Mouse (Mus musculus): ENCODE data around the gene Rab3a. TPM values are rescaled to one million over a fixed set of nuclear protein-coding genes. Genes with fewer than 3 reads are reported as not detected.

Rab3a gene
- total and polyA plus RNA-seq, 3 experiments, result 4.6 to 11.4 (median 10.8) TPM

DNA sequence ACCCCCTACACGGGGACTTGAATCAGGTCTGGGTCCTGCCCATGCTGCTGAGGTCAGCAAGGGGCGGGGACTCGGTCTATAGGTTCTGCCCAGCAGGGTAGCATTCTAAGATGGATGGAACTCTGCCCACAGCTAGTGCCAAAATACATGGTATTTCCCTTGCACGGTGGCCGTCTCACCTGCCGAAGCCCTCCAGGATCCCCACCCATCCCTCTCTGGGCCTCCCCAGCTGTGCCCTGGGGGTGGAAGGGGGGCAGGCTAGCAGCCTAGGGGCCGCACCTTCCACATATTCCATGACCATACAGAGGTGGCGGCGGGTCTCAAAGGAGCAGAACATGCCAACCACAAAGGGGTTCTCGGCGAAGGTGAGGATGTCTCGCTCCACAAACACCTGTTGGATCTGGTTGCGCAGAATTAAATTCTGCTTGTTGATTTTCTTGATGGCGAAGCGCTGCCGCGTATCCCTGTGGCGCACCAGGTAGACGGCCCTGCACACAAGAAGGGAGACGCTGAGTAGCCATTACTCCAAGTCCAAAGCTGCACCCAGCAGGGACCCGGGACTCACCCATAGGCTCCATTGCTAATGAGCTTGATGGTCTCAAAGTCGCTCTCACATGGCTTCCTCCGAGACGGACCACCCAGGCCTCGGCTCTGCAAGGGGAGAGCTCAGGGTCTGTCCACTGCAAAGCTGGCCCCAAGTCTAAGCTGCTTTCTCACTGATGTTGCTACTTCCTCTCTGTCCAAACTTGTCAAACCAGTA is 32.0 kb downstream of the Rab3a start:
- no peaks in the 10 kb centered on the region for H3K9me3 ChIP-seq (replicated peaks)
- ATAC-seq (ENCODE audit: extremely low read depth, insufficient number of reproducible peaks, low FRiP score, poor library complexity, severe bottlenecking) (no peak), DNase-seq (ENCODE audit: low spot score) (no peak)
- no peaks in the 10 kb centered on the region; the same call in 1 of the 2 replicates for H3K27me3 ChIP-seq (ENCODE audit: insufficient read depth, low read length)
- H3K4me1 ChIP-seq (ENCODE audit: insufficient read depth, low read depth, low read length), result peaks cover 60% of the 10 kb centered on the region
- peaks cover 95% of the 10 kb centered on the region for H3K36me3 ChIP-seq (replicated peaks)
- no peak overlapping the region; the same call in 1 of the 2 replicates for H3K4me3 ChIP-seq (ENCODE audit: low read depth, low read length)
- no peak for TF ChIP-seq TAL1 (conservative IDR thresholded peaks at IDR 0.05; ENCODE audit: low read depth, low read length)
- TF ChIP-seq GATA1 (IDR thresholded peaks at IDR 0.05; ENCODE audit: borderline replicate concordance, low read length), result no peak
- no peak for TF ChIP-seq CTCF (IDR thresholded peaks at IDR 0.05; ENCODE audit: low read depth, low read length)

DNA sequence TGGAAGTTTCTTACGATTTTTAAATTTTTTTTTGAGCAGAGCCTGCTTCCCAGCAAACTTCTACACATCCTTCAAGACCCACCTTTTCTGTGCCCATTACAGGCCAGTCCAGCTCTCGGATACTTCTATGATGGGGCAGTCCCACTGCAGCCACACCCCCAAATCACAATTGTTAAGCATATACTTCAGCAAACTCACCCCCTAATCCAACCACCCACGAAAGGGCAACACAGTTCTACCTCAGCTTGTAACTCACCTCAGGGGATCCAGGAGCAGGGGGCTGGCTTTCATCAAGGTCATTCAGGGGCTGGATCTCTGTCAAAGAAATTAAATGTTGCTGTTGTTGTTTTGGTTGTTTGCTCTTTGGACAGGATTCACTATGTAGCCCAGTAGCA is 32.6 kb downstream of the Rab3a start:
- peaks cover 65% of the 10 kb centered on the region for H3K4me1 ChIP-seq (ENCODE audit: insufficient read depth, low read depth, low read length)
- H3K27me3 ChIP-seq (ENCODE audit: insufficient read depth, low read length), result no peaks in the 10 kb centered on the region; the same call in 1 of the 2 replicates
- DNase-seq (ENCODE audit: low spot score) (no peak), ATAC-seq (ENCODE audit: extremely low read depth, insufficient number of reproducible peaks, low FRiP score, poor library complexity, severe bottlenecking) (no peak)
- H3K4me3 ChIP-seq (ENCODE audit: low read depth, low read length), result no peak overlapping the region
- no peaks in the 10 kb centered on the region for H3K9me3 ChIP-seq (replicated peaks)
- peaks cover 90% of the 10 kb centered on the region for H3K36me3 ChIP-seq (replicated peaks)
- TF ChIP-seq GATA2 (IDR thresholded peaks at IDR 0.05; ENCODE audit: borderline replicate concordance, low read depth, low read length), result no peak
- TF ChIP-seq GATA1 (IDR thresholded peaks at IDR 0.05; ENCODE audit: borderline replicate concordance, low read length), result no peak
- TF ChIP-seq POLR2AphosphoS5 (IDR thresholded peaks at IDR 0.05; ENCODE audit: insufficient replicate concordance, low read depth, low read length), result no peak
- no peak for TF ChIP-seq CTCF (IDR thresholded peaks at IDR 0.05; ENCODE audit: low read depth, low read length)
- TF ChIP-seq TAL1 (conservative IDR thresholded peaks at IDR 0.05; ENCODE audit: low read depth, low read length), result no peak

DNA sequence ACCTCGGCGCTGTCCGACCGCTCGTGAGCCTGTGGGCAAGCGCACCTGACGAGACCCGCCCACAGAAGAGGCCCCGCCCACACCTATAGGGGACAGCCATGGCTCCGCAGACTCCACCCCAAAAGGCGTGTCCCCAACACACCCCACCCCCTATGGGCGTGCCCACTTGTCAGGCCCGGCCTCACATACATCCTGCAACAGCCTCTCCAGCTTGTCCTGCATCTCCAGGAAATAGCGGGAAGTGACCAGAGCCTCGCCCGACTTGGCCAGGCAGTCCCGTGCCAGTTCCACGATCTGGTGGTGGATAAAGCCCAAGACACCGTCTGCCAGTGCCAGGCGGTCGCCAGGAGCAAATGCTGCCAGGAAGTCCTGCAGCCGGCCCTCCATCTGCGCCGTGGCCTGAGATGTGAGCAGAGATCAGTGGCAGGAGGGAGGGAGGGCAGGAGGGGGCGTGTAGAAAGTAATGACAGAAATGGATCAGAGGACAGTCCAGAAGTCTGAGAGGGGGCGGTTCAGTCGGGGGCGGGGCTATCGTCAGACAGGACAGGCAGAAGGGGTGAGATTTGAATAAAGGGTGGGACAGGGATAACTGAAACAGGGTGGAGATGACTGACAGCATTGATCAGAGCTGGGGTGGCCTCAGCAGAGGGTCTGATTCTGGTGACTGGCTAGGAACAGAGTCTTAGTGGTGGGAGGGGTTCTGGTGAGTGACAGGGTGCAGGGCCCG is 33.6 kb downstream of the Rab3a start:
- ATAC-seq (ENCODE audit: extremely low read depth, insufficient number of reproducible peaks, low FRiP score, poor library complexity, severe bottlenecking), result no peak
- peaks cover 73% of the 10 kb centered on the region for H3K4me1 ChIP-seq (ENCODE audit: insufficient read depth, low read depth, low read length)
- no peaks in the 10 kb centered on the region for H3K9me3 ChIP-seq (replicated peaks)
- peaks cover 82% of the 10 kb centered on the region for H3K36me3 ChIP-seq (replicated peaks)
- no peak for DNase-seq (ENCODE audit: low spot score)
- no peak overlapping the region for H3K4me3 ChIP-seq (ENCODE audit: low read depth, low read length)
- TF ChIP-seq GATA1 (IDR thresholded peaks at IDR 0.05; ENCODE audit: borderline replicate concordance, low read length) (no peak), CTCF (IDR thresholded peaks at IDR 0.05; ENCODE audit: low read depth, low read length) (no peak), TAL1 (conservative IDR thresholded peaks at IDR 0.05; ENCODE audit: low read depth, low read length) (no peak), POLR2AphosphoS5 (IDR thresholded peaks at IDR 0.05; ENCODE audit: insufficient replicate concordance, low read depth, low read length) (no peak)
- H3K27me3 ChIP-seq (ENCODE audit: insufficient read depth, low read length), result no peaks in the 10 kb centered on the region; the same call in 1 of the 2 replicates

DNA sequence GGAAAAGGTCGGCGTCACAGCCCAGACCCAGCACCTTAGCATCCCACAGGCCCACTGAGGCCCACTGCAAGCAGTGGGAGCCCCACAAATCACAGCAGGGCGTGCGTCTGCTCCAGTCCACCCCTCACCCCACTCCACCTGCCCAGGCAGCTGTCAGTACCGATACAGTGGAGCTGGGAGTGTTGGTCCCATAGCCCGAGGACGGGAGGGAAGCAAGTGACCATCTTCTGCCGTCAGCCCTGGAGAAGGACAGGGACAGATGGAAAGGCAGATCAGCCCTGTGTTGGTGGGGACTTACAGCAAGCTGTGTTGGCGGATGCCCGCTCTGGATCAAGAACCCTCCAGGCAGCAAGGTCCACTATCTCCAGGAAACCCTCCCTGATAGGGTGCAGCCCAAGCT is 34.6 kb downstream of the Rab3a start:
- peaks cover 80% of the 10 kb centered on the region for H3K36me3 ChIP-seq (replicated peaks)
- ATAC-seq (ENCODE audit: extremely low read depth, insufficient number of reproducible peaks, low FRiP score, poor library complexity, severe bottlenecking), result no peak

DNA sequence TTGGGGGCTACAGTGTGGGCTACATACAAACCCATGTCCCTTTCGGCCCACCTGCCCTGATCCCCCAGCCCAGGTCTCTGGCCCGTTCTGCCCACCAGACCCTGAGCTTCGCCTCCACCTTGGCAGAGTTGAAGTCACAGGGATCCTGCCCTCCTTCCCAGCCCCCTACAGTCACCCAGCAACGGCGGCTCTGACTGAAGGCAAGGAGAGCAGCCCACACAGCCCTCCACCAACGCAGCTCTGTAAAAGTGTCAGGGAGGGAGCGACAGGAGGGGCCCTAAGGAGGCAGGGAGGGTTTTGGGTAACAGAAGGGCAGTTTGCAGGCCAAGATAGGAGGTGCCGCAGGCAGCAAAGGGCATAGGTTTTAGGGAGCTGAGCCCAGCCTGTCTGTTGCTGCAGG is 36.4 kb downstream of the Rab3a start:
- Histone ChIP-seq H3K9me3 (replicated peaks) (no peaks in the 10 kb centered on the region), H3K27me3 (ENCODE audit: insufficient read depth, low read length) (no peaks in the 10 kb centered on the region; the same call in 1 of the 2 replicates), H3K4me3 (ENCODE audit: low read depth, low read length) (peak overlapping the region; percentile 90), H3K36me3 (replicated peaks) (peaks cover 78% of the 10 kb centered on the region), H3K4me1 (ENCODE audit: insufficient read depth, low read depth, low read length) (peaks cover 82% of the 10 kb centered on the region)
- DNase-seq (ENCODE audit: low spot score), result no peak
- TF ChIP-seq CTCF (IDR thresholded peaks at IDR 0.05; ENCODE audit: low read depth, low read length), result no peak
- TF ChIP-seq GATA1 (IDR thresholded peaks at IDR 0.05; ENCODE audit: borderline replicate concordance, low read length), result no peak
- TF ChIP-seq TAL1 (conservative IDR thresholded peaks at IDR 0.05; ENCODE audit: low read depth, low read length), result no peak
- TF ChIP-seq GATA2 (IDR thresholded peaks at IDR 0.05; ENCODE audit: borderline replicate concordance, low read depth, low read length), result no peak
- TF ChIP-seq POLR2AphosphoS5 (IDR thresholded peaks at IDR 0.05; ENCODE audit: insufficient replicate concordance, low read depth, low read length), result no peak
- no peak for ATAC-seq (ENCODE audit: extremely low read depth, insufficient number of reproducible peaks, low FRiP score, poor library complexity, severe bottlenecking)

More for the DNA sequence above, 34.6 kb downstream of the Rab3a start:
- Histone ChIP-seq H3K4me1 (ENCODE audit: insufficient read depth, low read depth, low read length) (peaks cover 83% of the 10 kb centered on the region), H3K9me3 (replicated peaks) (no peaks in the 10 kb centered on the region), H3K4me3 (ENCODE audit: low read depth, low read length) (no peak overlapping the region), H3K27me3 (ENCODE audit: insufficient read depth, low read length) (no peaks in the 10 kb centered on the region; the same call in 1 of the 2 replicates)
- no peak for DNase-seq (ENCODE audit: low spot score)
- TF ChIP-seq TAL1 (conservative IDR thresholded peaks at IDR 0.05; ENCODE audit: low read depth, low read length) (no peak), POLR2AphosphoS5 (IDR thresholded peaks at IDR 0.05; ENCODE audit: insufficient replicate concordance, low read depth, low read length) (no peak), CTCF (IDR thresholded peaks at IDR 0.05; ENCODE audit: low read depth, low read length) (no peak), GATA1 (IDR thresholded peaks at IDR 0.05; ENCODE audit: borderline replicate concordance, low read length) (no peak), GATA2 (IDR thresholded peaks at IDR 0.05; ENCODE audit: borderline replicate concordance, low read depth, low read length) (no peak)

DNA sequence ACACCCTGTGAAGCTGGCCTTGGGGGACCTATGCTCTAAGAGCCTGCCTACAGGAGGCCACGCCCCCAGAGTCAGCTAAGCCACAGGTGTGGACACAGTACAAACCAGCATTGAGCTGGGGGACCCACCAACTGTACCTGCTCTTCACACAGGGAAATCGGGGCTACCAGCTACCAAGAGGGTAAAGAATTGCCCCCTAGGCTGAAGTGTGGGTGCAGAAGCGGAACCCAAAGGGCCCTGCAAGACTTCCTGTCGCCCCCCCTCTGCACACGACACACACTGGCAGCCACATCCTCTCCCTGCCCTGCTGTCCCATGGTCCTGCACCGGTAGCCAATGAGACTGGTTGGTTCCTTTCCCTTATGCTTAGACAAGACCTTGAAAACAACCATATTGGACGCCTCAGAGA is 36.8 kb downstream of the Rab3a start:
- TF ChIP-seq GATA2 (IDR thresholded peaks at IDR 0.05; ENCODE audit: borderline replicate concordance, low read depth, low read length) (no peak), TAL1 (conservative IDR thresholded peaks at IDR 0.05; ENCODE audit: low read depth, low read length) (no peak), GATA1 (IDR thresholded peaks at IDR 0.05; ENCODE audit: borderline replicate concordance, low read length) (no peak), POLR2AphosphoS5 (IDR thresholded peaks at IDR 0.05; ENCODE audit: insufficient replicate concordance, low read depth, low read length) (no peak), CTCF (IDR thresholded peaks at IDR 0.05; ENCODE audit: low read depth, low read length) (no peak)
- peaks cover 82% of the 10 kb centered on the region for H3K4me1 ChIP-seq (ENCODE audit: insufficient read depth, low read depth, low read length)

More for the DNA sequence above, 36.8 kb downstream of the Rab3a start:
- Histone ChIP-seq H3K36me3 (replicated peaks) (peaks cover 74% of the 10 kb centered on the region), H3K4me3 (ENCODE audit: low read depth, low read length) (peak overlapping the region; percentile 90), H3K27me3 (ENCODE audit: insufficient read depth, low read length) (no peaks in the 10 kb centered on the region; the same call in 1 of the 2 replicates), H3K9me3 (replicated peaks) (no peaks in the 10 kb centered on the region)
- DNase-seq (ENCODE audit: low spot score), result peak; percentile 84
- peak; percentile 60 for ATAC-seq (ENCODE audit: extremely low read depth, insufficient number of reproducible peaks, low FRiP score, poor library complexity, severe bottlenecking)
